Mouse (Mus musculus) embryonic fibroblast, embryonic 13.5 days (primary cell): ENCODE data around the gene Dctd.

Source experiments
- CTCF ChIP-seq: IDR thresholded peaks from 2 replicates; pipeline ENCODE4 v1.5.1; 2011; ENCODE audit warnings: mild to moderate bottlenecking, control low read depth, low read length, moderate library complexity, borderline replicate concordance; ENCODE audit not compliant: insufficient read depth
- POLR2A ChIP-seq: IDR thresholded peaks from 2 replicates; pipeline ENCODE4 v1.6.1; 2011; ENCODE audit warnings: low read depth, mild to moderate bottlenecking, control low read depth, low read length, moderate library complexity

GRCm38 (mm10) chr8:48145766-48146165 is 46.9 kb downstream of the Dctd start:
- TF ChIP-seq CTCF (no peak), POLR2A (no peak)
